In genomic region chr4:40345847-40346246, GRCm38 (mm10) we compare ENCODE assay signal across 27 mouse cellular contexts.
"Had no signal": no experiment of that assay in that cellular context is flagged by ENCODE, and none has a peak within 500 bp of the region (broad histone marks: within the 10 kb centered on the region; RNA-seq: fewer than 3 reads in every experiment).

No protein-coding gene starts in this region.

- H3K9ac ChIP-seq: limb, embryonic 12.5 days; limb, embryonic 13.5 days; limb, embryonic 15.5 days; liver, embryonic 12.5 days; liver, embryonic 13.5 days; liver, embryonic 14.5 days; liver, embryonic 15.5 days; liver, postnatal 0 days; lung, embryonic 14.5 days; lung, embryonic 15.5 days; midbrain, embryonic 12.5 days; midbrain, embryonic 13.5 days; midbrain, embryonic 15.5 days had no signal

- H3K4me1 ChIP-seq: limb, embryonic 10.5 days; limb, embryonic 12.5 days; limb, embryonic 13.5 days; limb, embryonic 15.5 days; liver, embryonic 12.5 days; liver, embryonic 13.5 days; liver, embryonic 15.5 days; lung, embryonic 15.5 days; megakaryocyte, embryonic 14.5 days; midbrain, embryonic 10.5 days; midbrain, embryonic 12.5 days; midbrain, embryonic 13.5 days; midbrain, embryonic 15.5 days had no signal

- H3K27me3 ChIP-seq: limb, embryonic 12.5 days; limb, embryonic 13.5 days; limb, embryonic 15.5 days; liver, embryonic 12.5 days; liver, embryonic 13.5 days; liver, embryonic 15.5 days; lung, embryonic 15.5 days; midbrain, embryonic 12.5 days; midbrain, embryonic 13.5 days; midbrain, embryonic 15.5 days had no signal

- H3K27ac ChIP-seq: limb, embryonic 10.5 days; limb, embryonic 12.5 days; limb, embryonic 13.5 days; limb, embryonic 15.5 days; liver, embryonic 12.5 days; liver, embryonic 13.5 days; liver, embryonic 14.5 days; liver, embryonic 15.5 days; lung, embryonic 15.5 days; macrophage; midbrain, embryonic 10.5 days; midbrain, embryonic 12.5 days; midbrain, embryonic 13.5 days; midbrain, embryonic 15.5 days had no signal

- H3K9me3 ChIP-seq: limb, embryonic 10.5 days; limb, embryonic 12.5 days; limb, embryonic 13.5 days; limb, embryonic 15.5 days; liver, embryonic 12.5 days; liver, embryonic 13.5 days; liver, embryonic 15.5 days; lung, embryonic 15.5 days; midbrain, embryonic 10.5 days; midbrain, embryonic 12.5 days; midbrain, embryonic 13.5 days; midbrain, embryonic 15.5 days had no signal

- H3K36me3 ChIP-seq: limb, embryonic 10.5 days; limb, embryonic 12.5 days; limb, embryonic 13.5 days; limb, embryonic 15.5 days; liver, embryonic 12.5 days; liver, embryonic 13.5 days; liver, embryonic 15.5 days; lung, embryonic 15.5 days; midbrain, embryonic 10.5 days; midbrain, embryonic 12.5 days; midbrain, embryonic 13.5 days; midbrain, embryonic 15.5 days had no signal

- DNase-seq: left cerebral cortex, postnatal 4 days; liver; liver, embryonic 13.5 days; liver, postnatal 0 days; lung, adult 18-20 months; lung, adult 2 months; lung, embryonic 14.5 days; lung, postnatal 10 days; lung, postnatal 14 days; lung, postnatal 36 days; lung, postnatal 4 days; midbrain, embryonic 14.5 days had no signal

- H3K4me3 ChIP-seq: limb, embryonic 10.5 days; limb, embryonic 12.5 days; limb, embryonic 13.5 days; limb, embryonic 15.5 days; liver, embryonic 12.5 days; liver, embryonic 13.5 days; liver, embryonic 15.5 days; lung, embryonic 15.5 days; megakaryocyte, embryonic 14.5 days; midbrain, embryonic 10.5 days; midbrain, embryonic 12.5 days; midbrain, embryonic 13.5 days; midbrain, embryonic 15.5 days; myocyte had no signal
